Mouse (Mus musculus): Measurements from ENCODE around the gene Ak2.

The Ak2 gene

GRCm38 (mm10) chr4:129050365-129050764 lies 58.6 kb downstream of the Ak2 start:
- DNase-seq, result no peak

DNA sequence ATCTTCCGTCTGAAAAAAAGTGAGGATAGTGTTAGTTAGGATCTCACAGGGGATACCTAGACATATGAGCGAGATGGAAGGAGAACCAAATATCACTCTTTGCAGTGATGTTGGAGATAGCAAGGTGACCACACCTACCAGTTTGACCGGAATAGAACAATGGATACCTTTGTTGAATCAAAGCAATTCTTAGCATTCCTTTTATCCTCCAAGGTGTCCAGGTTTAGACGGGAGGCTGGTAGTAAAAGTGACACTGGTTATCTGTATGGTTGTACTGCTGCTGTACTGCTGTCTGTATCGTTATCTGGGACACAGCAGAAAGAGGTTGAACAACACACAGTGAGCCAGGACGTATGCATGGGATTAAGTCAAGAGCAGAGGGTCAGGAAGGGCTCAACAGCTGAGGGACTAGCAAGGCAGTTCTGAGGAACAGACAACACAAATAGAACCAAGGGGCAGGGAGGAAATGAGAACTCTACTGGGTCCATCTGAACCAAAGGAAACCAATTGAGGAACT lies 59.2 kb downstream of the Ak2 start:
- DNase-seq, result no peak

DNA sequence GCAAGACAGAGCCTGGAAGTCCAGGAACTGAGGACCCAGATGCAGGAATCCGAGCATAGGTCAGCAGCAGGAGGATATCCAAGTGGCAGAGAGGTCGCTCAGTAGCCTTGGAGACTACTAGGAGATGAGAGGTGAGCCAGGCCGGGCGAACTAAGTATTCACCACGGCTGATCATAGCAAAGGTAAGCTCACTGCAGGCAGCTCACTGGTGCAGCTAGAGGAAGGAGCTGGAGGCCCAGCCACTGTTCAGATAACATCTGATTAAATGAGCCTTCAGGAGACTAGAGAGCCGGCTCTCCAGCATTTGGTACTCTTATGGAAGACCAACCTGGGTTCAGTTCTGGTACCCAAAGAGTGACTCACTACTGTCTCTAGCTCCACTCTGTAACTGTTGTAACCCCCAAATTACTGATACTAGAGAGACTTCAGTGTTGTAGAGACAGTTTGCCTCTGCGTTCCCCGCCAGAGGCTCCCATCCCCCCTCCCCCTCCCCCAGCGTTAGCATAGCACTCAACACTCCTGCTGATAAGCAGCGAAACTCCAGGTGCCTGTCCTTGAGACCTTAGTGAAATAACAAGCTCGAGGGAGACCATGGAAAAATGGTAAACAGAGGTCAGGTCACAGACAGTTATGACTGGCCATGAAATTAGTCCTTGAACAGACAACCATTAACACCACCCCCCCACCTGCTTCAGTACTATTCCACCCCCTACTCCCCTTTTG lies 59.9 kb downstream of the Ak2 start:
- DNase-seq, result no peak

- DNase-seq, result no peak
Observed at GRCm38 (mm10) chr4:129054757-129055156, 63.0 kb downstream of the Ak2 start.

DNA sequence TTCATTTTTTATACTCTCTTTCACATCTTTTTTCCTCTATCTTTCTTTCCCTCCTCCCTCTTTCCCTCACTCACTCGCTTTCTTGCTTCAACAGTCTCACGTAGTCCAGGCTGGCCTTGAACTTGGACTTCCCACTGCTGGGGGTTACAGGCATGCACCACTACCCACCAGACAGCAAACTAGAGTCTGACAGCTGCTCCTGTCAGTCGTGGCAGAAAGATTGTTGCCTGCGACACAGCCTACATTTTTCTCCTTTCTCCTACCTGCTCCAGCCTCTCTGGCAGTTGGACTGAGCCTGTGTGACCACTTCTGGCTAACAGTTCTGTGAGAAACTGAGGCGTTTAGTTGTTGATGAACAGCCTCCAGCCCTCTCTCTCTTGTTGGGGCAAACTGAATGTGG lies 63.8 kb downstream of the Ak2 start:
- DNase-seq, result no peak

DNA sequence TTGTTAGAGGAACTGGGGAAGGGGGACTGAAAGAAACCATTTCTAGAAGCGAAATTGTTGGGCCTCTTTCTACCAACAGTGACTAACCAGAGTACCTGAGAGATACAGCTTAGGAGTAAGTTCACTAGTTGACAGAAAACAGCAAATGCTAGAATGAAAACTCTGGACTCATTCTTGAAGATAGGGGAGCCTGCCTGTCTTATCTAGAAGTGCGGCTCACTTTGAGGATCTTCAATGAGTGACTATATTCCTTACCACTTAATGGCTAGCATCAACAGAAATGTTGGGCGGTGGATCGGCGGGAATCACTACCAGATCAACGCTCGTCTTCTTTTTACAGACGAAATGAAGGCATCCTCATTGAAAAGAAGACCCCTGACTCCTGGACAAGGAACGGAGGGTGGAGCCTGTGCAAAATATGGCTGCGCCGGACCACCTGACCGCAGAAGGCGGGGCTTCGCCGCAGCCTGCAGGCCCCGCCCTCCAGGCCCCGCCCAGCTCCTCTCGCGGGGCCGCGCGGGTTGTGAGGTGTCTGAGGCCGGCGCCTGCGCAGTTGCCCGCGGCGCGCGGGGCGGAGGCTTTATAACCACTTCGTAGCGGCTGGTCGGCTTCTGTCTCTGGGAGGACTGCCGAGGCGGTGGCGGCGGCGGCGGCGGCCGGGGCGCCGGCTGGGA lies 65.9 kb downstream of the Ak2 start:
- peak; percentile 96 for DNase-seq

DNA sequence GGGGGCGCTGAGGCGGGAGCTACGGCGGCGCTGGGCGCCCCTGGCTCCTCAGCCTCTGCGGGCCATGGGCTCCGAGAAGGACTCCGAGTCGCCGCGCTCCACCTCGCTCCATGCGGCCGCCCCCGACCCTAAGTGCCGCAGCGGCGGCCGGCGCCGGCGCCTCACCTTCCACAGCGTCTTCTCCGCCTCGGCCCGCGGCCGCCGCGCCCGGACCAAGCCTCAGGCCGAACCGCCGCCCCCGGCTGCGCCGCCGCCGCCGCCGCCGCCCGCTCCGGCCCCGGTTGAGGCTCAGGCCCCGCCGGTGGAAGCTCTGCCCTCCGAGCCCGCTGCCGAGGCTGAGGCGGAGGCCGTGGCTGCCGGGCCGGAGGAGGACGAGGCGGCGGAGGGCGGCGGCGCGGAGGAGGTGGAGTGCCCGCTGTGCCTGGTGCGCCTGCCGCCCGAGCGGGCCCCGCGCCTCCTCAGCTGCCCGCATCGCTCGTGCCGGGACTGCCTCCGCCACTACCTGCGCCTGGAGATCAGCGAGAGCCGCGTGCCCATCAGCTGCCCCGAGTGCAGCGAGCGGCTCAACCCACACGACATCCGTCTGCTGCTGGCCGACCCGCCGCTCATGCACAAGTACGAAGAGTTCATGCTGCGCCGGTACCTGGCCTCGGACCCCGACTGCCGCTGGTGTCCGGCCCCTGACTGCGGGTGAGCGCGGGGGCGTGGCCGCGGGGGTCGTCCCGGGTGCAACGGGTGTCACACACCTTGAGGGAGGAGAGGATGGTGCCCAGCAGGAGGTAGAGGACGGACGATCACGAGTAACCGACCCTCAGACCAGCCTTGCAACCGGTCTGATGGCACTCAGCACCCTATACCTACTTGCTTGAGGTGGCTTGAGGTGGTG lies 66.7 kb downstream of the Ak2 start, which contains the start of gene Rnf19b:
Gene Rnf19b (plus strand): TSS at position 65 of the 886 bp plus-strand sequence.
- DNase-seq, result peak; percentile 65

DNA sequence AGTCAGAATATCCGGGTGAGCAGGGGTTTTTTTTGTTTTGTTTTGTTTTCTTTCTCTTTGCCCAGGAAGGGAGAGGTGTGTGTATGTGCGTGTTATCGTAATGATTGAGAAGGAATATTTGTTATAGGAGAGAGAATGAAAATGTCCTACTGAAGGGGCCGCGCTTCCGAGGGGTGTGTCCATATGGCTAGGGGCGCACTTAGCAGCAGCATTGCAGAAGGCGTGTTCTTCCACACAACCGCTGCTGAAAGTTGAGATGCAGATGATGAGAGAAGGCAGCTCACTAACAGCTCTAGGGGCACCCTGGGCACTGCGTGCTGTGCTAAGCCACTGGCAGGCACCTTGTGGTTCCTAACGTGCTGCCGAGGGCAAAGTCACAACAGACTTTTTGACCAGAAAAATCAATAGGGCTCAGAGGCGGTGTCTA lies 67.4 kb downstream of the Ak2 start:
- DNase-seq, result peak; percentile 46

DNA sequence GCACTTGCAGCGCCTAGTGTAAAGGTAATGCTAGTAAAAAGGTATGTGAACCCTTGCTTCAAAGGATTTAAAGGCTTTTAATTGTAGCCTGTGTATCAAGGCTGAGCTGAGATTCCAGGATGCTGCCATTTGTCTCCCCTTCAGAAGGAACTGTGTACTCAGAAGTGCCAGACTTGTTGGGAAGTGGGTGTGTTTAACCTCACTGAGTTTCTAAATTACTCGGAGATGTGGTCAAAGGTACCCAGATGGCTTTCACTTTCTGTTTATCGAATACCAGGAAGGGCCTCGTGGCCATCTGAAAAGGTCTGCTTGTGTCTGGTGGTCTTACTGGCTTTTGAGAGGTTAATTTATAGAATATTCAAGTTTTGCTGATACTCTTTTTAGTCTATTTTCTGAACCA lies 68.2 kb downstream of the Ak2 start:
- no peak for DNase-seq
